Mouse (Mus musculus) heart, embryonic 13.5 days (tissue): ENCODE data around the gene Ergic1. TPM values are rescaled to one million over a fixed set of nuclear protein-coding genes. Genes with fewer than 3 reads are reported as not detected.

Source experiments
- ATAC-seq: fragments of 200-750 bp; cut with Nextera tagmentation; 2 replicates; pipeline ENCODE4 v1.8.0; 2017; ENCODE audit warnings: moderate TSS enrichment; ENCODE audit not compliant: insufficient number of reproducible peaks, low FRiP score, low TSS enrichment; ENCODE audit errors: extremely low read depth
- H3K27ac ChIP-seq: fragments of 300-500 bp; sonication (generic); replicated peaks from 2 replicates; pipeline ENCODE4 v1.5.1; 2015; ENCODE audit warnings: moderate library complexity, mild to moderate bottlenecking, inconsistent platforms
- H3K27me3 ChIP-seq: fragments of 300-500 bp; sonication (generic); replicated peaks from 2 replicates; pipeline ENCODE4 v1.6.1; 2015; ENCODE audit warnings: mild to moderate bottlenecking, inconsistent platforms
- H3K36me3 ChIP-seq: fragments of 300-500 bp; sonication (generic); 2 replicates; pipeline ENCODE4 v1.6.1; 2015; ENCODE audit warnings: mild to moderate bottlenecking, inconsistent platforms
- H3K4me1 ChIP-seq: fragments of 300-500 bp; sonication (generic); 2 replicates; pipeline ENCODE4 v1.6.1; 2015; ENCODE audit warnings: inconsistent platforms
- H3K4me2 ChIP-seq: fragments of 300-500 bp; sonication (generic); 2 replicates; pipeline ENCODE4 v1.6.1; 2015; ENCODE audit warnings: inconsistent platforms, mild to moderate bottlenecking, moderate library complexity
- H3K4me3 ChIP-seq: fragments of 300-500 bp; sonication (generic); 2 replicates; pipeline ENCODE4 v1.5.1; 2015; ENCODE audit warnings: moderate library complexity, mild to moderate bottlenecking, inconsistent platforms
- H3K9ac ChIP-seq: fragments of 300-500 bp; sonication (generic); 2 replicates; pipeline ENCODE4 v1.6.1; 2015; ENCODE audit warnings: inconsistent platforms, mild to moderate bottlenecking, moderate library complexity
- H3K9me3 ChIP-seq: fragments of 300-500 bp; sonication (generic); 2 replicates; pipeline ENCODE4 v1.6.1; 2016; ENCODE audit warnings: inconsistent platforms
- WGBS: fragments of 180-500 bp; shearing (Covaris S2); methylation state at CpG from one replicate; pipeline ENCODE4 v1.1.7; 2015; ENCODE audit warnings: mixed read lengths; 5-methylcytosine and 5-hydroxymethylcytosine counted together
- polyA plus RNA-seq: library from polyadenylated mRNA; unstranded; fragments of >200 nt; fragmentation: Nextera tagmentation; extraction: Ambion mirVana; gene quantifications from 2 replicates; pipeline ENCODE4 v1.2.1, GENCODE M21; 2015

The Ergic1 gene
- polyA plus RNA-seq, 1 experiment from 2014 or later: 103 TPM

GRCm38 (mm10) chr17:26614708-26615486 lies 53.6 kb downstream of the Ergic1 start:
- WGBS: 81% methylated on average over 9 of the region's 9 CpGs
- H3K4me1 ChIP-seq: peaks cover 58% of the 10 kb centered on the region
- H3K27me3 ChIP-seq: no peaks in the 10 kb centered on the region
- no peak overlapping the region for H3K4me2 ChIP-seq
- H3K4me3 ChIP-seq: no peak overlapping the region
- 0 out of 2 replicates have a peak overlapping the region, but pooled peaks have one; percentile 21 for H3K9ac ChIP-seq
- ATAC-seq: no peak
- H3K9me3 ChIP-seq: no peaks in the 10 kb centered on the region
- peaks cover 64% of the 10 kb centered on the region for H3K36me3 ChIP-seq
- H3K27ac ChIP-seq: peak overlapping the region; percentile 74

GRCm38 (mm10) chr17:26616696-26617095 lies 55.4 kb downstream of the Ergic1 start:
- Histone ChIP-seq H3K36me3 (peaks cover 68% of the 10 kb centered on the region), H3K4me3 (no peak overlapping the region), H3K9ac (no peak overlapping the region), H3K27ac (no peak overlapping the region), H3K4me1 (peaks cover 51% of the 10 kb centered on the region), H3K27me3 (no peaks in the 10 kb centered on the region), H3K4me2 (no peak overlapping the region), H3K9me3 (no peaks in the 10 kb centered on the region)
- ATAC-seq: no peak
- 71% methylated on average over 2 of the region's 2 CpGs for WGBS

DNA sequence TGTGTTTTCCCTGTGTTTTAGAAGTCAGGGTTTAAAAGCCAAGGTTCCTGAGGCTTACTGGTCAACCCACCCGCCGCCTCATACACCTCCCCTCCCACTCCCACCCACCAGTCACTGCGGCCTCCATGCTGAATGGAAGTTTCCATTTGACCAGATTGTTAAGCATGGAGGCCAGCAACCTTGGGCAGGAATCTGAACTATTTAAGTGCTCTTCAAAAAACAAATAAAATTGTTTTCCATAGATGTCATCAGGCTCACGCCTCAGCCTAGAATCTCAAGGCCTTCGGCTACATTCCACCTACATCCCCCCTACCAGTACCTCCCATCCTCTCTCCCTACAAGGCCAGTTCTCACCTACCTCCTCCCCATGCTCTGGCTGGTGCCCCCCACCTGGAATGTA lies 57.2 kb downstream of the Ergic1 start:
- peaks cover 73% of the 10 kb centered on the region for H3K36me3 ChIP-seq
- no peak overlapping the region for H3K4me3 ChIP-seq
- no peak overlapping the region for H3K4me2 ChIP-seq
- H3K27me3 ChIP-seq: no peaks in the 10 kb centered on the region
- H3K27ac ChIP-seq: no peak overlapping the region
- 79% methylated on average over 5 of the region's 5 CpGs for WGBS
- H3K9ac ChIP-seq: no peak overlapping the region
- no peaks in the 10 kb centered on the region for H3K9me3 ChIP-seq
- H3K4me1 ChIP-seq: peaks cover 42% of the 10 kb centered on the region
- no peak for ATAC-seq

DNA sequence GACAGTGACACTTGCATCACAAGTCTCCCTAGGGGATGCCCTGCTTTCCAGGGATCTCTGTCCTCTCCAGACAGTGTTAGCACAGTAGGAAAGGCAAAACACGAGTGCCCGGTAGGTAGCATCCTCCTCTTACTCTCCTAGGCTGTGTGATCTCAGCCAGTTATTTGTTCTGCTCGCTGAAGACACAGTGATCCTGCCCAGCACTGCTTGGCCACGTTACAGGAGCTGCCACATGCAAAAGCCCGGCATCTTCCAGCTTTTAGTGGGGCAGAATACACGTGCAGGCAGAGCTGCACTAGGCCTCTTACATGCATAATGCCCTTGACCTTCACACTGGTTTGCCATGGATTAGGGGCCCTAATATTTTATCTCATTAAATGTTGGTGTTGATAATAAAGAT lies 58.3 kb downstream of the Ergic1 start:
- Histone ChIP-seq H3K4me3 (no peak overlapping the region), H3K36me3 (peaks cover 77% of the 10 kb centered on the region), H3K9me3 (no peaks in the 10 kb centered on the region), H3K27ac (no peak overlapping the region), H3K27me3 (no peaks in the 10 kb centered on the region), H3K4me2 (no peak overlapping the region), H3K9ac (no peak overlapping the region), H3K4me1 (peaks cover 32% of the 10 kb centered on the region)
- no peak for ATAC-seq
- 85% methylated on average over 6 of the region's 6 CpGs for WGBS

GRCm38 (mm10) chr17:26620292-26620691 lies 59.0 kb downstream of the Ergic1 start:
- H3K36me3 ChIP-seq: peaks cover 78% of the 10 kb centered on the region
- peak overlapping the region; percentile 61 for H3K27ac ChIP-seq
- no peak for ATAC-seq
- peaks cover 28% of the 10 kb centered on the region for H3K4me1 ChIP-seq
- H3K4me2 ChIP-seq: no peak overlapping the region
- no peaks in the 10 kb centered on the region for H3K9me3 ChIP-seq
- no peak overlapping the region for H3K9ac ChIP-seq
- H3K4me3 ChIP-seq: no peak overlapping the region
- WGBS: 92% methylated on average over 6 of the region's 6 CpGs
- no peaks in the 10 kb centered on the region for H3K27me3 ChIP-seq

DNA sequence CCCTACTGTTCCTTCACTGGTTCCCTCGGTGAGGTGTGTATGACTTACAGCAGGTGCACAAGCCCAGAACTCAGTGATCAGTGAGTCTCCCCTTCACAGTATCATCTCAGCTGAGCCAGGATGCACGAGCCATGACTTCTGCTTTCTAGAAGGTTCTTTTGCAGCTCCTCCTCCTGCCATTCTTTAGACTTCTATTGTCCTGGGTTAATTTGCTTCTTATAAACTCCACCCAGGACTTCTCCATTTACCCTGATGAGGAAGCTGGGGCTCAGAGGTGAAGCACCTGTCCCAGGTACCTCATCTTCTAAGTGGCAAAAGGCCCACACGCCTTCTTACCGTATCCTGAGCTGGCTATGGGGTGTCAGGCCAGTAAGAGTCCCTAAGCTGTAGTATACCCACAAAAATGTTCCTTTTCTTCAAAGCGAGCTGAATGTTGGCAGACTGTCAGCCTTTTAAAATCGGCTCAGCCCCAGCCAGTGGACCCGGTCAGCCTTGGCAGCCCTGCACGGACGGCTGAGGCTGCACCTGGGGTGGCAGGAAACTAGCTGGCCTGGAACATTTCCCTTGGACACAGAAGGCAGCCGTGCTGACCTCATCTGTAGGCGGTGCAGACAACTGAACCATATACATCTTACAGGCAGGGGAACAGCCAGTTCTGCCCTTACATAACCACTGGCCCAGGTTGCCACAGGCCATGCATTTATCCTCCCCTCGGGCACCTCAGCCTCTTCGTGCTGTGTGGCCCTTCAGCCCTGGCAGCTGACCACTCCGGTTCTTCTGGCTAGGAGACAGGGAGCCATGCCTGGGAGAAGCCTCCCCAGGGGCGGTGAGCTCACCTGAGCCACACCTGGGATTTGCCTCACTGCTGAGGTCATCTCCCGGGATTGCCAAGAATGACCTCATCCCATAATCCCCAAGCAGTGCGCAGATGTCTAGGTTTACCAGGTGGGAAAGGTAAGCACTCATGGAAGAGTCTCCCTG lies 59.8 kb downstream of the Ergic1 start:
- no peak for ATAC-seq
- Histone ChIP-seq H3K9ac (no peak overlapping the region), H3K36me3 (peaks cover 78% of the 10 kb centered on the region), H3K4me3 (no peak overlapping the region), H3K27me3 (no peaks in the 10 kb centered on the region), H3K4me2 (no peak overlapping the region), H3K27ac (peak overlapping the region; percentile 61), H3K4me1 (peaks cover 28% of the 10 kb centered on the region), H3K9me3 (no peaks in the 10 kb centered on the region)
- 84% methylated on average over 17 of the region's 17 CpGs for WGBS

DNA sequence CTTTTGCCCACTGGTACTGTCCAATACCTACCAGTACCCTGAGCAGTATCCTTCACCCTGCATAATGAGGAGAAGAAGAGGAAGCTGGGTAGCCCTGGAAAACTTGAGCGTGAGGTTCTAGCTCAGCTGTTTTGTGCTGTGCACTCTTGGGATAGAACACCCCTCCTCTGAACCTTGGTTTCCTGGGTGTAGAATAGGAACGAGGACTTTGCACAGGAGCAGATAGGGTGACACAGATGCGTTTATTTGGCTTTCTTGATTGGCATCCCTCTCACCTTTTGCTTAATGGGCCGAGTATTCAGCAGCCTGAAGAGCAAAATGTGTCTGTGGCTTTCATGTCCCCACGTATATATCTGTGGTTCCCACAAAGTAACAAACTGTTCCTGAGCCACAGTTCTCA lies 60.6 kb downstream of the Ergic1 start:
- Histone ChIP-seq H3K4me2 (no peak overlapping the region), H3K36me3 (peaks cover 80% of the 10 kb centered on the region), H3K27me3 (no peaks in the 10 kb centered on the region), H3K4me3 (no peak overlapping the region), H3K27ac (no peak overlapping the region), H3K4me1 (peaks cover 23% of the 10 kb centered on the region), H3K9ac (no peak overlapping the region), H3K9me3 (no peaks in the 10 kb centered on the region)
- WGBS: 80% methylated on average over 5 of the region's 5 CpGs
- ATAC-seq: no peak

DNA sequence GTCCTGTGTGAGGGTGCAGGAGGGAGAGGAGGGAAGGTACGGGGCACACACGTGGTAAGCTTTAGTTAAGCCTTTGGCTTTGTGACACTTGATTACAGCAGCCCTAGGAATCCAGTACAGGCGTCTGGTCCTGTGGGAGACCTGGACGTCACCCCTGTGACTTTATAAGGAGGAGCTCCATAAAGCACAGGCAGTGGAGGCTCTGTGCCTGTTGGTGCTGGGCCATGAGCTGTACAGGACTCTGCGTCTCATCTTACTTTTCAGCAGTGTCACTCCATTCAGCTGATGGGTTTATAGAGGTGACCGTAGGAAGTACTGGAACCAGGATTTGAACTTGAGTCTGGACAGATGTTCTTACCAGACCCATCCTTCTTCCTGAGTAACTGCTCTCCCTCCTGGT lies 62.7 kb downstream of the Ergic1 start:
- WGBS: 86% methylated on average over 6 of the region's 6 CpGs
- H3K36me3 ChIP-seq: peaks cover 80% of the 10 kb centered on the region

DNA sequence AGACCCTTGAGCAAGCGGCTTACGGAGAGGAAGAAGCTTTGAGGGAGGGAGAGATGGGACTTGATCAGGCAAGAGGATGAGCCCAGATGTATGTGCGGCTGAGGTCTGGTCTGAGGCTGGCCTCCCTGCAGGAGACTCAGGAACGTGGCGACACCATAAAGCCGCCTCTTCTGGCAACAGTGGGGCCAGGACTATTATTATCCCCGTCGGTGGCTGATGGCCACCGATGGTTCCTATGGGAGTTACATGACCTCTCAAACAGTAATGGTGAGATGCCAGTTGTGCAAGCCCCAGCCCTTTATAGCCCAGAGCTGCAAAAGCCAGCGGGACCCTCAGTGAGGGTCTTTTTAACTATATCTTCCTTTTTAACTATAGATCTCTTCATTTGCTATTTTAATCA lies 63.7 kb downstream of the Ergic1 start:
- H3K9me3 ChIP-seq: no peaks in the 10 kb centered on the region
- H3K4me3 ChIP-seq: no peak overlapping the region
- no peaks in the 10 kb centered on the region for H3K27me3 ChIP-seq
- no peak for ATAC-seq
- WGBS: 84% methylated on average over 10 of the region's 10 CpGs
- H3K36me3 ChIP-seq: peaks cover 85% of the 10 kb centered on the region
- H3K9ac ChIP-seq: no peak overlapping the region
- no peak overlapping the region for H3K27ac ChIP-seq
- H3K4me2 ChIP-seq: no peak overlapping the region
- peaks cover 15% of the 10 kb centered on the region for H3K4me1 ChIP-seq

More for the DNA sequence above, 62.7 kb downstream of the Ergic1 start:
- H3K9ac ChIP-seq: no peak overlapping the region
- H3K4me2 ChIP-seq: no peak overlapping the region
- no peak overlapping the region for H3K27ac ChIP-seq
- H3K4me1 ChIP-seq: peaks cover 15% of the 10 kb centered on the region
- no peak overlapping the region for H3K4me3 ChIP-seq
- no peak for ATAC-seq
- H3K27me3 ChIP-seq: no peaks in the 10 kb centered on the region
- no peaks in the 10 kb centered on the region for H3K9me3 ChIP-seq

DNA sequence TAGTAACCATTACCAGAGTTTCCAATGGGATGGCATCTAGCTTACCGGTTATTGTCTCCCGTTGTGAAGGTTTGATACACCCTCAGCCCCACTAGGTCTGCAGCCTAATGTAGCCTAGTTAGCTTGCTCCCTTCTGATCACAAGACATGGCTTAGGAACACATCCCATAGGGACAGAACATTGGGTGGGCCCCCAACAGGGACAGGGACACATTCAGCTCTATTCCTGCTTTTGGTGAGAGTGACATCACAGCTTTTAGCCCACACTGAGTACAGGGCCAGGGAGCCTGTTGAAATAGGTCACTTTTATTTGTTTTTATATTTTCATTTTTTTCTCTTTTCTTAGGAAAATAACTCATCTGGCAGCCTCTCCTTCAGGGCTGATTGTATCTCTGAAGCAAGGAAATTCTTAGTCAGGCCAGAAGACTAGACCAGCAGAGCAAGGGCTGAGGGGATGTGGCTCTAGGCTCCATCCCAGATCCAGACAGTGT lies 64.3 kb downstream of the Ergic1 start:
- WGBS: 93% methylated on average over 2 of the region's 2 CpGs
- Histone ChIP-seq H3K27me3 (no peaks in the 10 kb centered on the region), H3K4me1 (peaks cover 15% of the 10 kb centered on the region), H3K4me2 (no peak overlapping the region), H3K27ac (no peak overlapping the region), H3K9me3 (no peaks in the 10 kb centered on the region), H3K4me3 (no peak overlapping the region), H3K9ac (no peak overlapping the region), H3K36me3 (peaks cover 86% of the 10 kb centered on the region)
- ATAC-seq: no peak

DNA sequence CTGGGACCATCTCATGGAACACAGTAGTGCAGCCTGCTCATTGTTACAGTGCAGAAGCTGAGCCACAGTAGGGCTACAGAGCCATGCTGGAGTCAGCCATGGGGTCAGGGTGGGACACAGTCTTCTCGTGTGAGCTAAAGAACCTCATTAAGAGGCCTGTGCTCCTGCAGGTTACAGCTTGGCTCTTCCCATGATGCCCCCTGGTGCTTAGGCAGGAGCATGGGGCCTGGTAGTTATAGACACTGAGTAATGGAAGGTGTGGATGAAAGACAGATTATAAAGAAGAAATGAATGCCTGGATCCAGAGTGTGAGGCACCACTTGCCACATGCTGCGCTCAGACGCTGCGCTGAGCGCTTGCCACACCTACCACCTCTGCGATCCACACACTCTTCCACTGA lies 67.2 kb downstream of the Ergic1 start:
- H3K9me3 ChIP-seq: no peaks in the 10 kb centered on the region
- 84% methylated on average over 6 of the region's 6 CpGs for WGBS
- peaks cover 99% of the 10 kb centered on the region for H3K36me3 ChIP-seq
- no peaks in the 10 kb centered on the region for H3K4me1 ChIP-seq
- H3K9ac ChIP-seq: no peak overlapping the region
- H3K4me2 ChIP-seq: no peak overlapping the region
- ATAC-seq: no peak
- H3K27me3 ChIP-seq: no peaks in the 10 kb centered on the region
- H3K4me3 ChIP-seq: no peak overlapping the region
- H3K27ac ChIP-seq: no peak overlapping the region
